Mouse (Mus musculus): Measurements from ENCODE around the gene Aox2. TPM values are rescaled to one million over a fixed set of nuclear protein-coding genes. Genes with fewer than 3 reads are reported as not detected.

Gene Aox2
- polyA plus RNA-seq, 1 experiment from 2014 or later = not detected

DNA sequence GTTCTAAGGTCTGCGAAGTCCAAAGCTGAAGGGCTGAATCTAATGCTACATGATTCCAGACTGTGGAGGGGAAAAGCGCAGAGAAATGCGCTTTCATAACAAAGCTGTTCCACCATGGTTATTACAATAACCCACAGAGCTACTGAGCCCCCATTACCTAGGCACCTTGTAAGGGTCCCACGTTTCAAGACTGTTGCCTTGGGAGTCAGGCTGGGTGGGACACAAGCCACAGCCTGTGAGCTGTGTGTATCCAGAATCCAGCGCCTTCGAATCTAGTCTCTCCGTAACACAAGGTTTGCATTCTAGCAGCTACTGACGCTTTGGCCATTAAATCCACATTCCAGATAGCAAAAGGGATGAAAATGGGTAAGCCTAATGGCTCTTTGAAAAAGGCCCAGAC is 35.0 kb downstream of the Aox2 start:
- Histone ChIP-seq H3K9ac (replicated peaks; ENCODE audit: low read depth, low read length) (no peak overlapping the region), H3K27ac (ENCODE audit: low read length) (peak overlapping the region; percentile 23; the same call in 1 of the 2 replicates), H3K9me3 (ENCODE audit: control insufficient read depth, low read length) (no peaks in the 10 kb centered on the region), H3K4me3 (replicated peaks; ENCODE audit: low read length) (no peak overlapping the region), H3K27me3 (replicated peaks; ENCODE audit: control insufficient read depth, insufficient read depth, low read length) (no peaks in the 10 kb centered on the region), H3K4me2 (ENCODE audit: low read length) (no peak overlapping the region), H3K36me3 (ENCODE audit: control insufficient read depth, insufficient read depth) (no peaks in the 10 kb centered on the region), H3K4me1 (replicated peaks; ENCODE audit: control insufficient read depth, insufficient read depth, low read length) (0 out of 2 replicates have a peak, but pooled peaks cover 4% of the 10 kb centered on the region)
- 85% methylated on average over 8 of the region's 8 CpGs for WGBS
- ATAC-seq = no peak

DNA sequence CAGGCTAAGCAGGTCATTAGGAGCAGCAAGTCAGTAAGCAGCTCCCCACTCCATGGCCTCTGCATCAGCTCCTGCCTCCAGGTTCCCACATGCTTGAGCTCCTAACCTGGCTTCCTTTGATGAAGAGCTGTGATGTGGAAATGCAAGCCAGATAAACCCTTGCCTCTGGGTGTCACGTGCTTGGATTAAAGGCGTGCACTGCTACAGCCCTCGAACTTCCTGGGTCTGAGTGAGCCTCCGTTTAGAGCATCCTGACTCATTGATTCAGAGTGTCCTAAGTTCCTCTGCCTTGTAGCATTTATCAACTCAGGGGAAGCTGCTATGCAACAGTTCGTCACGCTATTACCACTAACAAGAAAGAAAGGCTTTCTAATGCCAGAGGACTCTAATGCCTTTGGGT is 37.4 kb downstream of the Aox2 start:
- no peaks in the 10 kb centered on the region for H3K27me3 ChIP-seq (replicated peaks; ENCODE audit: control insufficient read depth, insufficient read depth, low read length)
- no peak overlapping the region for H3K4me2 ChIP-seq (ENCODE audit: low read length)
- H3K36me3 ChIP-seq (ENCODE audit: control insufficient read depth, insufficient read depth) = no peaks in the 10 kb centered on the region
- no peak for ATAC-seq
- no peak overlapping the region for H3K27ac ChIP-seq (ENCODE audit: low read length)
- H3K4me3 ChIP-seq (replicated peaks; ENCODE audit: low read length) = no peak overlapping the region
- H3K9ac ChIP-seq (replicated peaks; ENCODE audit: low read depth, low read length) = no peak overlapping the region
- no peaks in the 10 kb centered on the region for H3K9me3 ChIP-seq (ENCODE audit: control insufficient read depth, low read length)
- H3K4me1 ChIP-seq (replicated peaks; ENCODE audit: control insufficient read depth, insufficient read depth, low read length) = 0 out of 2 replicates have a peak, but pooled peaks cover 4% of the 10 kb centered on the region
- WGBS = 73% methylated on average over 6 of the region's 6 CpGs

DNA sequence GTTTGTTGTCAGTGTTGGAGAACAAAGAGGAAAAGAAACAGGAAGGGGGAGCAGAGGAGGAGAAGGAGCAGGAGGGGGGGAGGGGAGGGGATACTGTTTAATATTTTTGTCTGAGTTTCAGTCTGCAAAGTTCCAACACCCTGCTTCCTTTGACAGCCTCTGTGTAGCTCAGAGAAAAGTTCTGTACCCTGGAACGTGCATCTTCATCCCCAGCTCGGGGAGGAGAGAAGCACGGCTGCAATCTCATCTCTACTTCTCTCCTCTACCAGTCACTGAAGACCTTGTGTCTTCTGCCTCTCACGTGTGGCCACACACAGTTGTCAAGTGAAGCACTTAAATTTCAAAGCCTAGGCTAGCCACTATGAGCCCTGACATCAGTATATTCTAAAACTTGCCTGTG is 55.1 kb downstream of the Aox2 start:
- Histone ChIP-seq H3K4me1 (replicated peaks; ENCODE audit: control insufficient read depth, insufficient read depth, low read length) (0 out of 2 replicates have a peak, but pooled peaks cover 6% of the 10 kb centered on the region), H3K4me3 (replicated peaks; ENCODE audit: low read length) (peak overlapping the region; percentile 16; the same call in 1 of the 2 replicates), H3K9ac (replicated peaks; ENCODE audit: low read depth, low read length) (no peak overlapping the region), H3K27me3 (replicated peaks; ENCODE audit: control insufficient read depth, insufficient read depth, low read length) (no peaks in the 10 kb centered on the region), H3K4me2 (ENCODE audit: low read length) (peak overlapping the region; percentile 41), H3K36me3 (ENCODE audit: control insufficient read depth, insufficient read depth) (no peaks in the 10 kb centered on the region), H3K27ac (ENCODE audit: low read length) (no peak overlapping the region), H3K9me3 (ENCODE audit: control insufficient read depth, low read length) (no peaks in the 10 kb centered on the region)
- 33% methylated on average over 4 of the region's 4 CpGs for WGBS
- no peak for ATAC-seq

DNA sequence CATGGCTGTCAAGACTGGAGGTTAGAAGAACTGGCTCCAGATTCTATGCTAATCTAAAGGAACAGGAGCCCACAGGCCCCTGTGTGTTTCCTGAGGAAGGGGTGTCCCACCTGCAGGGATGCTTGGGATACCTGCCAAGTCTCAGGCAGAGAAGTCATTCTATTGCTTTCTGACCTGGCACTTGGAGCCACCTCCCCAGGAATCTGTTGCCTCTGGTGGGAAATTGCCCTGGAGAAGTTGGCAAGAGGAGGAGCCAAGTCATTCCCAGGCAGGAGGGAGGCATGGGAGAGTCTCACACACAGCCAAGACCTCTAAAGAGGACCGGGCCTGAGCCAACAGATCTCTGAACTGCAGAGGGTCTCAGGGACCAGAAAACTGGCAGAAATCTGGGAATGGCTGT is 61.8 kb downstream of the Aox2 start:
- no peak for ATAC-seq
- WGBS = 67% methylated on average over 1 of the region's 1 CpGs
- no peaks in the 10 kb centered on the region for H3K4me1 ChIP-seq (replicated peaks; ENCODE audit: control insufficient read depth, insufficient read depth, low read length)
- no peaks in the 10 kb centered on the region for H3K9me3 ChIP-seq (ENCODE audit: control insufficient read depth, low read length)
- no peak overlapping the region for H3K4me2 ChIP-seq (ENCODE audit: low read length)
- H3K27ac ChIP-seq (ENCODE audit: low read length) = no peak overlapping the region
- no peak overlapping the region for H3K4me3 ChIP-seq (replicated peaks; ENCODE audit: low read length)
- no peaks in the 10 kb centered on the region for H3K36me3 ChIP-seq (ENCODE audit: control insufficient read depth, insufficient read depth)
- H3K27me3 ChIP-seq (replicated peaks; ENCODE audit: control insufficient read depth, insufficient read depth, low read length) = no peaks in the 10 kb centered on the region
- H3K9ac ChIP-seq (replicated peaks; ENCODE audit: low read depth, low read length) = no peak overlapping the region

DNA sequence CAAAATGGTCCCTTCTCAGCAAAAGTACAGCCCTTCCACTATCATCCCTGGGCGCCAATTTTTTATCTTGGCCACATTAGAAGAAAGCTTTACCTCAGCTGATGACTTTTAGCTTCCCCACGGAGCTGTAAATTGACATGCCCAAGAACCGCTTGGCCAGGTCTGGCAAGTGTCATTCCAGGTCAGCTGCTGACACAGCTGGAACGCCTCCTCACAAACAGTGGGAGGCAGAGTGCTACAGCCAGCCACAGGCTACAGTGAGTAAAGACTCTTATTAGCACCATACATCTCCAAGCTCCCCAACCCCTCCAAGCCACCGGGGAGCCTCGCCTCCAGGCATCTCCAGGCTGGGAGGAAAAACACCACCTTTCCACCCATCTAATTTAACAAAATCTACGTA is 63.5 kb downstream of the Aox2 start:
- Histone ChIP-seq H3K4me1 (replicated peaks; ENCODE audit: control insufficient read depth, insufficient read depth, low read length) (no peaks in the 10 kb centered on the region), H3K27ac (ENCODE audit: low read length) (no peak overlapping the region), H3K36me3 (ENCODE audit: control insufficient read depth, insufficient read depth) (no peaks in the 10 kb centered on the region), H3K4me2 (ENCODE audit: low read length) (no peak overlapping the region), H3K9ac (replicated peaks; ENCODE audit: low read depth, low read length) (no peak overlapping the region), H3K4me3 (replicated peaks; ENCODE audit: low read length) (no peak overlapping the region), H3K9me3 (ENCODE audit: control insufficient read depth, low read length) (no peaks in the 10 kb centered on the region), H3K27me3 (replicated peaks; ENCODE audit: control insufficient read depth, insufficient read depth, low read length) (no peaks in the 10 kb centered on the region)
- 49% methylated on average over 7 of the region's 7 CpGs for WGBS
- ATAC-seq = no peak

DNA sequence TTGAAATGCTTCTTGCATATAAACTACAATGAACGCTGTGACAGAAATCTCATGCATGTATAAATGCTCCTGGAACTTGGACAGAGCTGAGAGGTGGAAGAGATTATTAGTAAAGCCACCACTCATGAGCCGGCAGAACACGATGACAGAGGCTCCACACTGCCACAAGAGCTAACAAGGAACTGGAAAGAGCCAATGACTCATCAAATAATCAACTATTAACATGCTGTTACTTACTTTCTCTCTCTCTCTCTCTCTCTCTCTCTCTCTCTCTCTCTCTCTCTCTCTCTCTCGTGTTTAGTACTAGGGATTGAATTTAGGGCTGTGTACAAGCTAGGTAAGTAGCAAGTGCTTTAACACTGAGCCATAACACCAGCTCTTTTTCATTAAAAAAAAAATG is 65.7 kb downstream of the Aox2 start:
- Histone ChIP-seq H3K9me3 (ENCODE audit: control insufficient read depth, low read length) (no peaks in the 10 kb centered on the region), H3K9ac (replicated peaks; ENCODE audit: low read depth, low read length) (no peak overlapping the region), H3K4me3 (replicated peaks; ENCODE audit: low read length) (no peak overlapping the region), H3K4me1 (replicated peaks; ENCODE audit: control insufficient read depth, insufficient read depth, low read length) (no peaks in the 10 kb centered on the region), H3K27ac (ENCODE audit: low read length) (no peak overlapping the region), H3K27me3 (replicated peaks; ENCODE audit: control insufficient read depth, insufficient read depth, low read length) (no peaks in the 10 kb centered on the region), H3K36me3 (ENCODE audit: control insufficient read depth, insufficient read depth) (no peaks in the 10 kb centered on the region), H3K4me2 (ENCODE audit: low read length) (no peak overlapping the region)
- 88% methylated on average over 4 of the region's 4 CpGs for WGBS
- no peak for ATAC-seq

DNA sequence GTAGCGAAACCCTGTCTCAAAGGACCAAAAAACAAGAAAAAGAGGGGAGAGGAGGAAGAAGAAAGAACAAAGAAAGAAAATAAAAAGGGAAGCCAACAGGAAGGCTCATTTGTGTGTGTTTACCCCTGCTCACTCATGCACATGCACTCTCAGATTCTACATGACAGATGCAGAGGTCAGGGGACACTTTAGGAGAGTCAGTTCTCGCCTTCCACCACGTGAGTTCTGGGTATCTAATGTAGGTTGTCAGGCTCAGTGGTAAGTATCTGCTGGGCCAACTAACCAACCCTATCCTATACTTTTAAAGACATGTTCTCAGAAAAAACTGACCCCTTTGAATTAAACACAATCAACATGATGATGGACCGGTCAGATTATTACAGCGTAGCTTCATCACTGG is 66.4 kb downstream of the Aox2 start:
- Histone ChIP-seq H3K9ac (replicated peaks; ENCODE audit: low read depth, low read length) (no peak overlapping the region), H3K27ac (ENCODE audit: low read length) (no peak overlapping the region), H3K4me1 (replicated peaks; ENCODE audit: control insufficient read depth, insufficient read depth, low read length) (no peaks in the 10 kb centered on the region), H3K36me3 (ENCODE audit: control insufficient read depth, insufficient read depth) (no peaks in the 10 kb centered on the region), H3K4me3 (replicated peaks; ENCODE audit: low read length) (no peak overlapping the region), H3K4me2 (ENCODE audit: low read length) (no peak overlapping the region), H3K27me3 (replicated peaks; ENCODE audit: control insufficient read depth, insufficient read depth, low read length) (no peaks in the 10 kb centered on the region), H3K9me3 (ENCODE audit: control insufficient read depth, low read length) (no peaks in the 10 kb centered on the region)
- 85% methylated on average over 5 of the region's 5 CpGs for WGBS
- no peak for ATAC-seq

DNA sequence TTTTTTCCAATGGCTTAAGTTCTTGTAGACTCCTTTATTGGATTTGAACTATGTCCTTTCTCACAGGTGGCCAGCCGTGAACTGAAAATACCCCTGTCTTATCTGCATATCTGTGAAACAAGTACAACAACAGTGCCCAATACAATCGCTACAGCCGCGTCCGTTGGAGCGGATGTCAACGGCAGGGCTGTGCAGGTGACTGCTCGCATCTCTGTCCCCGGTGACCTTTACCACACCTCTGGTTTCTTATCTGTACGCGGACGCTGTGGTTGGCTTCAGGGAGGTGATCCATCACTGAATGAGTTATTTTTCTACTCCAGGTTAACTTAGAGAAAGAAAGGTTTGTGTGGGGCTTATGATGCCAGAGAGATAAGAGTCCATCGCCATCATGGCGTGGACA is 68.0 kb downstream of the Aox2 start:
- ATAC-seq = no peak
- 94% methylated on average over 14 of the region's 14 CpGs for whole genome bisulfite sequencing
- Histone ChIP-seq H3K9ac (replicated peaks; ENCODE audit: low read depth, low read length) (no peak overlapping the region), H3K4me3 (replicated peaks; ENCODE audit: low read length) (no peak overlapping the region), H3K27ac (ENCODE audit: low read length) (no peak overlapping the region), H3K27me3 (replicated peaks; ENCODE audit: control insufficient read depth, insufficient read depth, low read length) (no peaks in the 10 kb centered on the region), H3K4me1 (replicated peaks; ENCODE audit: control insufficient read depth, insufficient read depth, low read length) (no peaks in the 10 kb centered on the region), H3K9me3 (ENCODE audit: control insufficient read depth, low read length) (no peaks in the 10 kb centered on the region), H3K4me2 (ENCODE audit: low read length) (no peak overlapping the region), H3K36me3 (ENCODE audit: control insufficient read depth, insufficient read depth) (no peaks in the 10 kb centered on the region)

DNA sequence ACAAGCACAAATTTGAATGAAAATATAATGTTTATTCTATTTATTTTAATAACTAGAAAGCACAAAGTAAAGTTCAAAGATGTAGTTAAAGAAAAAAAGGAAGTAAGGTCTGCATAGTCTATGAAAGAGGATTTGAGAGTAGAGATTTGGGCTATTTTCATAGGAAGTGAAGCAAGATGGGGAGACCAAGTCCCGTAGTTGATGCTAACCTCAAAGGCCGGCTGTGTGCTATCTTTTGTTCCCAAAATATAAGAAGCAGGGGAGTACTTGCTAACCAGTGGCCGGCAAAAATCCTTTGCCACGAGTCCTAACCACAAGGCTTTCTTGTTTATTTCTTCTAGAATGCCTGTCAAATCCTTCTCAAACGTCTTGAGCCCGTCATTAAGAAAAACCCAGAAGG is 70.6 kb downstream of the Aox2 start:
- no peak overlapping the region for H3K4me3 ChIP-seq (replicated peaks; ENCODE audit: low read length)
- ATAC-seq = no peak

DNA sequence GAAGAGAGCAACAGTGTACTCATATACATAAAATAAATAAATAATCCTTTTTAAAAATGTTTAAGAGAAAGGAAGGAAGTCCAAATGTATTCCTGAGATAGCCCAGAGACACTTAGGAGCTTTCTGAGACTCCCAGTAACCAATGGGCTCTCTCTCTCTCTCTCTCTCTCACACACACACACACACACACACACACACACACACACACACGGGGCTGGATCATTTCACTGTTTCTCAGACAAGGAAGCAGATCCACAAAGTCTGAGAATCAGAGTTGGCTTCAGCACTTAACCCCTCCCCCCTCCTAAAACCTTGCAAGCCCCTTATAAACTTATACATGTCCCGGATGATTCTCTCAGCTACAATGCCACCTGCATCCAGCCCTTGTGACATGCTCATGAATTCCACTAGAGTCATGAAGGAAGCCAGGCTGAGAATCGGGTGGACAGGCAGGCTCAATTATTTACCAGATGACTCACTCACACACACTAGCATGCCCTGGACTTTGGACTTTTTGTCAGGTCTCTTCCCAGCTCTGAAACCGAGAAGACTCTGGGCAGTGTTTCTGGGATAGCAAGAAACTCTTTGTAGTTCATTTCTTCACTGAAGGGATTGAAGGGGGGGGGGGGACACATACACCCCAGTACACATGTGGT is 75.2 kb downstream of the Aox2 start:
- ATAC-seq = no peak
- 71% methylated on average over 4 of the region's 4 CpGs for WGBS

More for the DNA sequence above, 70.6 kb downstream of the Aox2 start:
- H3K4me2 ChIP-seq (ENCODE audit: low read length) = no peak overlapping the region
- H3K9ac ChIP-seq (replicated peaks; ENCODE audit: low read depth, low read length) = no peak overlapping the region
- no peaks in the 10 kb centered on the region for H3K36me3 ChIP-seq (ENCODE audit: control insufficient read depth, insufficient read depth)
- no peaks in the 10 kb centered on the region for H3K27me3 ChIP-seq (replicated peaks; ENCODE audit: control insufficient read depth, insufficient read depth, low read length)
- no peaks in the 10 kb centered on the region for H3K4me1 ChIP-seq (replicated peaks; ENCODE audit: control insufficient read depth, insufficient read depth, low read length)
- H3K9me3 ChIP-seq (ENCODE audit: control insufficient read depth, low read length) = no peaks in the 10 kb centered on the region
- WGBS = 81% methylated on average over 6 of the region's 6 CpGs
- H3K27ac ChIP-seq (ENCODE audit: low read length) = no peak overlapping the region

More for the DNA sequence above, 75.2 kb downstream of the Aox2 start:
- H3K9me3 ChIP-seq (ENCODE audit: control insufficient read depth, low read length) = no peaks in the 10 kb centered on the region
- H3K9ac ChIP-seq (replicated peaks; ENCODE audit: low read depth, low read length) = no peak overlapping the region
- no peak overlapping the region for H3K4me2 ChIP-seq (ENCODE audit: low read length)
- no peaks in the 10 kb centered on the region for H3K36me3 ChIP-seq (ENCODE audit: control insufficient read depth, insufficient read depth)
- no peak overlapping the region for H3K27ac ChIP-seq (ENCODE audit: low read length)
- H3K4me3 ChIP-seq (replicated peaks; ENCODE audit: low read length) = no peak overlapping the region
- no peaks in the 10 kb centered on the region for H3K27me3 ChIP-seq (replicated peaks; ENCODE audit: control insufficient read depth, insufficient read depth, low read length)
- H3K4me1 ChIP-seq (replicated peaks; ENCODE audit: control insufficient read depth, insufficient read depth, low read length) = no peaks in the 10 kb centered on the region

Measured in forebrain, embryonic 16.5 days (tissue).